Mouse (Mus musculus) liver, adult 2 months (tissue): ENCODE data around the gene Atp6v0d1.

Experiments used
- CTCF ChIP-seq: fragments of 200-500 bp; IDR thresholded peaks from 2 replicates; pipeline ENCODE4 v1.5.1; 2011; ENCODE audit warnings: low read depth, low read length, control low read depth
- POLR2A ChIP-seq: fragments of 200-500 bp; IDR thresholded peaks from 2 replicates; pipeline ENCODE4 v1.6.1; 2011; ENCODE audit warnings: low read length, control low read depth; ENCODE audit not compliant: insufficient read depth; ENCODE audit errors: extremely low read depth

DNA sequence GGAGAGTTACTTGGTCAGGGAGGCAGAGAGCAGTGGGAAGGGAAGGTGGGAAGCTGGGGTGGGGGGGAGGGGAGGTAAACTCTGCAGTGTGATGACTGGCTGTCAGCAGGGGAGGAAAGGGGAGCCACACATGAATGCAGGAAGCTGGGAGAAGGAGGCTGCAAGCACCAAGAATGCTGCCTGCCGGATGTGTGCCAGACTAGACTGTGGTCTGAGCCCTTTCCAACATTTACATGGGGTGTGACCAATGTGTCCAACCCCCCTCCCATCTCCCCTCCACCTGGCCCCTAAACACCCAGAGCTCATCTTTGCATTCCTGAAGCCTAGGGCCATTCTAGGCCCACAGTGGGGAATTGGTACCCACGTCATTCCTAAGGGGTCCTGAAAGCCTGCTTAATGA lies 84.8 kb downstream of the Atp6v0d1 start:
- TF ChIP-seq POLR2A (no peak), CTCF (no peak)
